Mouse (Mus musculus) inflammation-experienced regulatory T-cells, adult 6 months (primary cell): ENCODE measurements around the gene Exoc3l. TPM values are rescaled to one million over a fixed set of nuclear protein-coding genes. Genes with fewer than 3 reads are reported as not detected.
A peak's percentile ranks its signal among the peaks of the same experiment; 100 is the strongest.
"Not testable (repeated sequence)": the region's sequence is repeated elsewhere in the genome, so short reads cannot be mapped to it uniquely, and the experiment has no call there.

Experiments used
- ATAC-seq: one replicate; pipeline ENCODE4 v1.8.0; 2017
- polyA plus RNA-seq, 3 experiments: library from polyadenylated mRNA; unstranded; fragments of 100-300 nt; shearing (Covaris generic); gene quantifications; one replicate each; pipeline ENCODE4 v1.2.1; 2017

Exoc3l gene
- polyA plus RNA-seq, 3 experiments from 2014 or later = 0.38 to 0.60 TPM; not detected in 1

- not testable (repeated sequence) for ATAC-seq
These were observed 4.1 kb downstream of the Exoc3l start for GRCm38 (mm10) chr8:105291802-105292201.

DNA sequence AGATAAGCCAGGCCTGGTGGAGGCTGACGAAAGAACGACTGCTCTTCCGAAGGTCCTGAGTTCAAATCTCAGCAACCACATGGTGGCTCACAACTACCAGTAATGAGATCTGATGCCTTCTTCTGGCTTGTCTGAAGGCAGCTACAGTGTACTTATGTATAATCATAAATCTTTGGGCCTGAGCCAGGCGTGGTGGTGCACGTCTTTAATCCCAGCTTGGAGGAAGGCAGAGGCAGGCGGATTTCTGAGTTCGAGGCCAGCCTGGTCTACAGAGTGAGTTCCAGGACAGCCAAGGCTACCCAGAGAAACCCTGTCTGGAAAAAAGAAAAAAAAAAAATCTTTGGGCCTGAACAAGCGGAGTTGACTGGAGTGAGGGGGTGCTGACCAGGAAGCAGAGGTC, 4.5 kb downstream of the Exoc3l start:
- ATAC-seq = not testable (repeated sequence)

- ATAC-seq = peak; percentile 22
These were observed 5.2 kb downstream of the Exoc3l start for GRCm38 (mm10) chr8:105290554-105291314.

DNA sequence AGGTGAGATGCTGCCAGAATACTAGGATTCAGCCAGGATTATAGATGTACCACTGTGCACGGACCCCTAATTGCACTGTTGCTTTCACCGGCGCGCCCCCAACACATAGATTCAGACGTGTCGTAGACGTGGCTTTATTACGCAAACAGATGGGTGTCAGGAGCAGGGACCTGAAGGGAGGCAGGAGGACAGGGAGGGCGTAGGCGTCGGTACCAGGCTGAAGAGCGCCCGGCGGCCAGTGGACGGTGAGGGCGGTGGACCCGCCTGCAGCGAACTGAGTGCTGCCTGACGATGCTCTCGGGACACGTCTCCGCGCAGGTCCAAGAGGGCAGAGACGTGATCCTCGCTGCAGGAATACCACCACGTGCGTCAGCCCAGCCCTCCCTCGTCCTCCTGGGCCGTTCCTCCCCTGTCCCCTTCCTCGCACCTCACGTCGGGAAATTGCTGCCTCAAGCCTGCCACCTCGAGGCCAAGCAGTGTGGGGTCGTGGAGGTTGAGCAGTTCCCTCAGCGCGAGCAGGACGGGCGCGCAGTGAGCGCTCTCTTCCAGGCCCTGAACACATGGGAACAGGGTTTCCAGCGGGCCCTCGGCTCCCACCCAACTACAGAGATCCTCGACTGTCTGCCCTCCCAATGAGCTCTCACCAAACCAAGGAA, 6.0 kb downstream of the Exoc3l start, which contains the start of gene 4931428F04Rik:
Gene 4931428F04Rik, minus strand, starts transcription at position 60 of the 656 bp plus-strand sequence.
- ATAC-seq = no peak

GRCm38 (mm10) chr8:105288958-105289732, 6.8 kb downstream of the Exoc3l start:
- peak; percentile 91 for ATAC-seq

- ATAC-seq = no peak
These were observed 7.7 kb downstream of the Exoc3l start for GRCm38 (mm10) chr8:105288231-105288630.

DNA sequence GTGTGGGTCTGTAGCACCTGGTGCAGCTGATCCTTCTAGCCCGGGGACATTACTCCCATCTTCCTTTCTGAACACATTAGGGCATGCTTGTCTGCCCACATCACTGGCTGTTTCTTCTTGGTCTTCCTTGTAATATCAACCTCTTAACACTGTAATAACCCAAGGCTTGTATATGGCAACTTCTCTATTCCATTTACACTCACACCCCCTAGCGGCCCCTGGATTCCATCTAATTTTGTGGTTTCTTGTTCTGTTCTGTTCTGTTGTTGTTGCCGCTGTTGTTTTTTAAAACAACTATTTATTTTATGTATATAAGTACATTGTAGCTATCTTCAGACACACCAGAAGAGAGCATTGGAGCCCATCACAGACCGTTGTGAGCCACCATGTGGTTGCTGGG, 9.0 kb downstream of the Exoc3l start:
- no peak for ATAC-seq

DNA sequence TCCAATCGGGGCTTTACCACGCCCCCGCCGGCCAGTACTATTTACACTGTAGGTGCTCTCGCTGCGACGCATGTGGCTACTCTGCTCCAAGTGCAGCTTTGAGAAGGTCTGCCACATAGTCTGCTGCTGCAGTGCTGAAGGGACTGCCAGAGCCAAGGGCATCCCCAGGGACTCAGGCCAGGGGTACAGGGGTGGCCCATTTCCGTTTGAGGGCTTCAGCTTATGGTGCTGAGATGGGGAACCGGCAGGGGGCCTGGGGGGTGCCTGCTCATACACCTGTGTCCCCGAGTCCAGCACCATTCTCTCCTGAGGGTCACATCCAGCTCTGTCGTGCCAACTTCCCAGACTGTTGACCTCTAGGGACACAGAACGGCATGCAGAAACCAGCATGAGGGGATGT, 10.4 kb downstream of the Exoc3l start:
- ATAC-seq = no peak

DNA sequence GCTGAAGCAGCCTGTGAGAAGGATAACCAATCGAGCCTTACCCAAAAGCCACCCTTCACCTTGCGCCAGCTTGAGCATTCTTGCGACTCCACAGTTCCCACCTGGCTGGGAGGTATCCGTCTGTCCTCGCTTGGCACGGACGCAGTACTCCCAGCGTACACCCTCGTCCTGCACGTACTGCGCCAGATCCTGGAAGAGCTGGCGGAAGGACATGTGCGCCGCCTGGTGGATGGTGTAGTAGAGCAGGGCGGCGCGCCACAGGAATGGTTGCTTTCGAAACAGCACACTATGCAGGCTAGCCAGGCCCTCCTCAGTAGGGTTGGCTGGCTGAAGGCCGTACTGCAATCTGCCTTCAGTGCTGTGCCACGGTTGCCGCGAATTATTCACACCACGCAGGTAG, 12.8 kb downstream of the Exoc3l start:
- ATAC-seq = peak; percentile 63

DNA sequence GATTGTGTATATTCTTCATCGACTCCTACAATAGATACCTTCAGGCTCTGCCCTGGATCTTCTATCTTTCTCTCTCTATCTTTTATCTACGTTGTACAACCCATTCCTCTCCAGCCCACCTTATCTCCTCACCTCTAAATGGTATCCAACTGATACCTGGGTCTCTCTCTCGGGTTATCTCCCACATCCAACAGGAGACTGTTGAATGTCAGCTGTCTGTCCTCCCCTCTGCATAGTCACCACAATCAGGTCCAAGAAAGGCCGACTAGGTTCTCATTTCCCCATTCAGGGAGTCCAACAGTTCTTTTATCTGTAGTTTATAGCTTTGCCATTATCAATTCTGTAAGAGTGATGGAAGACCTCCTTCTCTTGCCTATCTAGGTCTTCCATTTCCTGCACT, 13.7 kb downstream of the Exoc3l start:
- no peak for ATAC-seq

DNA sequence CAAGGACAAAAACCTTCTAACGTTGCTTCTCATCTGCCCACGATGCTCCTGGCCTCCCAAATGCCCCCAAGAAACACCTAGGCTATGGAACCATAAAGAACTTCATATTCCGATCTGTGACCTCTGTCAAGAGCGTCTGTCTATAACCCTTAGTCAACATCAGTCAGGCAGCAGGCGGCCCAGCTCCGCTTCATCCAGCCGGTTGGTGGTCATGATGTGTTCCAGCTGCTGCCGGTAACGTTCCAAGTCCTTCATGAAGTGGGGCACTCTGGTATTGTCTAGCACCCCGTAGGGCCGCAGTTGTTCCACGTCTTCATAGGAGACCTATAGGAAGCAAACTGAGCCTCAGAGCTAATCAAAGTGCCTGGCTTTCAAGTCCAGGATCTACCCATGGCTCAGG, 14.1 kb downstream of the Exoc3l start:
- ATAC-seq = no peak

DNA sequence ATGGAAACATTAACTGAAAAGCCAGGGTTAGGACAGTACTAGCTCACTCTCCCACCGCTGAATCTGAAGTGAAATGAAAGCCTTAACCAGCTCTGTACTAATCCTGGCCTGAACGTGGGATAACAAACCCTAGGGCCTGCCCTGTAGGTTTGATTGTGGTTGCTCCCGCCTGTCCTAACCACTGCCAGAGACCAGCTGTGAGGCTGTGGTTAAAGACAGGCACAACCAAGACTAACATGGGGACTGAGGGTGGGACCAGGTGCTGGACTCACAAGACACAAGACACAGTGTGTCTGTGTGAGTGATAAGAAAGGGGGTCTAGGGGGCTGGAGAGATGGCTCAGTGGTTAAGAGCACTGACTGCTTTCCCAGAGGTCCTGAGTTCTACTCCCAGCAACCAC, 15.3 kb downstream of the Exoc3l start:
- ATAC-seq = no peak

GRCm38 (mm10) chr8:105278911-105279334, 17.0 kb downstream of the Exoc3l start:
- peak; percentile 61 for ATAC-seq

DNA sequence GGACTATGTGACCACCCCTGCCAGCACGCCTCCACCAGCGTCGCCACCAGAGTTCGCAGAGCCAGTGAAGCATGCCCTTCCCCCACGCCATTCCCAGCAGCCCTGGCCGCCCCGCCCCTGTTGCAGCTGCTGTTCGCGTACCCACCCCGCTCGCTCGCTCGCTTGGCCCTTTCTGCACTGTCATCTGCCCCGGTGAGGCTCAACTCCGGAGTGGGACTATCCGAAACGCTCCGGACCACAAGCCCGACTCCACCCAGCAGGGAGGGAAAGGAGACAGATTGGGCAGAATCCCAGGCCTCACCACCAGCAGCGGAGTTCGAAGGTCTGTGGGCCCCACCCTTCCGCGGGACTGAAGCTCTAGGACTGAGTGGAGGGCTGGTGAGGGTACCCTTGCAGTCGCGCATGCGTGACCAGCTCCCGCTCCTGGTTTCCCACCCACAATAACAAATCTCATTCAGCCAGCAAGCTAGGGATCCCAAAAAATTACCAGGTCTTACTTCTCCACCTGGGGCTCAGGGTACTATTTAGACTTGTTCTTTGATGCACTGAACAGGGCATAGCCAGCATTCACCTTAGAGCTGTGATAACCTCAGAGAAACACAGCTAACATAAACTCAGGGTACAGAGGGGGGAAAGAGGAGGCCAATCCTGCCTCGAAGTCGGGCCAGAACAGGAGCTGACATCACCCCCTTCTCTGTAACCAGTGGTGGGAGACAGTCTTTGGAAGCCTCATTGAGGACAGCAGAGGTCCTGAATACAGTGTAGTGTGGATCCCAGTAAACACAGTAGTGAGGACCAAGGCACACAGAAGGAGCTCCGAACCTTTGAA, 19.4 kb downstream of the Exoc3l start:
- ATAC-seq = no peak

DNA sequence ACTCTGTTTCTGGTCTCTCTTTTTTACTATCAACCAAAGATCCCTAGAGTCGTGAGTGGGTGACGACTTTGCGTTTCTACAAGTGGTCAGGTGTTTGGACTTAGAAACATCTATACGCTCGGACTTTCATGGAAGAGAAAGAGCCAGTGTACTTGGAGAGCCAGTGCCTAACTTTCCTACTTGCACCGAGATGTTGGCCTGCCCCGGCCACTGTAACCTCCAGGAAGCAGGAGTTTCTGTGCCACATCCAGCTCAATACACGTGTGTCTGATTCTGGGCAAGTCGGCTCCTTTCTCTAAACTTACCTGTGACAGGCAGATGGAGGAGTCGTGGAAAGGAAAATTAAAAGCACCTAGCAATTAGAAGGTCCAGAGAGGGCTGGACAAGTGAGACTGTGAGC, 20.1 kb downstream of the Exoc3l start, which contains the start of gene Nol3:
Gene Nol3, plus strand, starts transcription at position 301 of the 400 bp plus-strand sequence.
- no peak for ATAC-seq

DNA sequence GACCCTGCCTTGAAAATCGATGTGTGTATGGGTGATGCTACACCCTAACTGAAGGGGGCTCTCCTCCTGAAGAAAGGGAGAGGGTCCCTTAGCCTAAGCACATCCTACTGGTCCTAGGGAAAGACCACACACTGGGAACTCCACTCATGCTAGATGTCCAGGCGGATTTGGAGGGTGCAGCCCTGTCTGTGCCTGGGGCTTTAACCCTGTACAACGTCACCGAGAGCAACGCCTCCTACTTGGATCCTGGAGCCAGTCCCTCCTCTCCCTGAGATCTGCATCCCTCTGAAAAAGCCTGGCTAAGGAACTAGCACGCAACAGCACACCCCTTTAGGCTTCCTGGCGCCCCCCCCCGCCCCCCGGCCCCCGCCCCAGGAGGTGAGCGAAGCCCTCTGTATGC, 20.5 kb downstream of the Exoc3l start:
- ATAC-seq = no peak

DNA sequence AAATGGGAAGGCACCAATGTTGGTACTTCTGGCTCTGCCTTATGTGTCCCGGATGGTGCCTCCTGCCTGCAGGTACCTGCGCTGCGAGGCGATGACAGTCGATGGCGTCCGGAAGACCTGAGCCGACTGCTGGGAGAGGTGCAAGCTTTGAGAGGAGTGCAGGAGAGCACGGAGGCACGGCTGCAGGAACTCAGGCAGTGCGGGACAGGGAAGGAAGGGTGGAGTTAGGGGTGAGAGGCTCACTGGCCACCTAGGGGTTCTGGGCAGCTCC, 25.1 kb downstream of the Exoc3l start:
- ATAC-seq = no peak

GRCm38 (mm10) chr8:105270101-105270915, 25.6 kb downstream of the Exoc3l start:
- ATAC-seq = no peak

DNA sequence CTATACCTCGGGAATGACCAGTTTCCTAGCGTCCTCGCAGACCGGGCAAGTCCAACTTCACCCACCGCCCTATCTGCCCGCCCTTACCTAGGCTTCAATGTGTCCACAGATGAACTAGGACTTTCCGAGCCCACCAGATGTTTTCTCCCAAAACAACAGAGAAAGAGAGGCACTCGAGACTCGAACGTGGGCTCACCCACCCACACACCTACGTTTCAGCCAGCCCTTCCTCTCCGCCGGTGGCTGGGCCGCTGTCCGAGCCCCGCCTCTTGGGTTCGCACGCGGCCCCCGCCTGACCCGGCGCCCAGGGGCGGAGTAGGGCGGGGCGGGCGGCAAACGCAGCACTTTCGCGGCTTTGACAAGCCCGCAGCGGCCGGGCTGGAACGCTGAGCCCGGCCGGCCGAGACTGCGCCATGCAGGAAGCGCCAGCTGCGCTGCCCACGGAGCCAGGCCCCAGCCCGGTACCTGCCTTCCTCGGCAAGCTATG, 26.4 kb downstream of the Exoc3l start, which contains the start of gene Hsf4:
Gene Hsf4, plus strand, starts transcription at position 341 of the 487 bp plus-strand sequence.
- ATAC-seq = no peak

- ATAC-seq = no peak
These were observed 26.8 kb downstream of the Exoc3l start for GRCm38 (mm10) chr8:105269075-105269458.

GRCm38 (mm10) chr8:105268342-105269074, 27.4 kb downstream of the Exoc3l start:
- no peak for ATAC-seq
